Mouse (Mus musculus): Measurements from ENCODE around the gene Gm5142.

DNA sequence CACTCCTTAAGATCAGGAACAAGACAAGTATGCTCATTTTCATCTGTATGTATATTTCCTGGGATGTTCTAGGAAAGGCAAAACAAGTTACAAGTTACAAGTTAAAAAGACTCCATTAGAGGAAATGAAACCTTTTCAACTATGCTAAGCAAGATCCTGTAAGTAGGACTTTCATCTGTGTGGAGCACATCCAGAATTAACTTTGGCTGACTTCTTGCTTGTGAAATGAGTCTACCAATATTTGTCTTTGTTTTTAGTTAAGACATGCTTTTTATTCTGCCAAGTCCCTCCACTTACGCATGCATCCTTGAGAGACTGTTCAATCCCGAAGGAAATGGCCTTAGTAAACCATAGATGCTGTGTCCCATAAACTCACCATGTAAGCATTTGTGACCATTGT lies 7.6 kb upstream of the Gm5142 start:
- TF ChIP-seq CTCF (conservative IDR thresholded peaks at IDR 0.05; ENCODE audit: insufficient read depth, insufficient read length, low read depth, low read length) = no peak
- TF ChIP-seq POLR2A (IDR thresholded peaks at IDR 0.05; ENCODE audit: low read depth, low read length) = no peak
